Mouse (Mus musculus): ENCODE measurements at regions not wholly inside any gene's neighbourhood (a gene's known extent, or its start where the extent isn't known, plus 50 kb on each side); places are given as distances from the start of the nearest gene placed in this dataset.

DNA sequence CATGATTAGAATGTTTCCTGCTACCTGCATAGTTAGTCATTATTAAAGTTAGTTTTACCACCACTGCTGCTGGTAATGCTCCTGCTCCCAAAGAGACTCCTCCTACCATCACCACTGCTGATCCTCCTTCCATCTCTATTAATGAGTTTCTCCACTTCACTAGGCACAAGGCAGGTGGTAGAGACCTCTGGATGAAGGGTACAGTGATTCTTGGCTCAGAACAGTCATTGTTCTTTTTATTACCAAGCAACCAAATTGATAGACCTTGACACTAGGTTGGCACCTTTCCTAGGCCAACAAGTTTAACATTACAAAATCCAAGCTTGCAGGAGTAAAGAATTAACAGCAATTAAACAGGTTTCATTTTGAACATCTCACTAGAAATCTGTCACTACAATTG lies 1057.8 kb downstream of the Tlr4 start:
- TF ChIP-seq ZC3H11A (IDR thresholded peaks at IDR 0.05; ENCODE audit: borderline replicate concordance, low read depth, low read length) (no peak), CHD2 (IDR thresholded peaks at IDR 0.05; ENCODE audit: low read depth, low read length) (no peak), ZNF384 (IDR thresholded peaks at IDR 0.05; ENCODE audit: low read depth, low read length) (no peak), HCFC1 (IDR thresholded peaks at IDR 0.05; ENCODE audit: borderline replicate concordance, insufficient read depth, low read length) (no peak)

Data from ES-E14 (cell line).